Mouse (Mus musculus): Measurements from ENCODE around the gene Hspb7.

DNA sequence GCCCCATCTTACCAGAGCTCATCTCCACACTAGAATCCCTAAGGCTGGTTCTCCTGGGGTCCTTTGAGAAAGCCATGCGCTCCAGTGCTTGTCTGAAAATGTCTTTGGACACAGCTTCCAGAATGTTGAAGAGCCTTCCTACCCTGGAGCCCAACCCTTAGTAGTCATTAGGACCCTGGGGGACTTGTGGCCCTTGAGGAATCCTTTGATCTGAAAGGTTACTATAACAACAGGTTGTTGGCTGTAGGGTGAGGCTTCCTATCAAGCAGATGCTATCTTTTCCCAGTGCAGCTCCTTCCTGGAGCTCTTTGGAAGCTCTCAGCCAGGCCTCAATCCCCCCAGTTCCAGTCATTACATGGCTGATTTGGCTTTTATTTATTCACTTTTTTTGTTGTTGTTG, 15.4 kb downstream of the Hspb7 start, which contains the start of gene Srarp:
- TF ChIP-seq CTCF (IDR thresholded peaks at IDR 0.05; ENCODE audit: low read depth) = no peak
- no peak for TF ChIP-seq EP300 (IDR thresholded peaks at IDR 0.05; ENCODE audit: low read depth)

Measured in liver, embryonic 14.5 days (tissue).